Mouse (Mus musculus) megakaryocyte, embryonic 14.5 days (primary cell): ENCODE results near the gene Fam83f. TPM values are rescaled to one million over a fixed set of nuclear protein-coding genes. Genes with fewer than 3 reads are reported as not detected.

Experiments used
- H3K27me3 ChIP-seq: replicated peaks from 2 replicates; pipeline ENCODE3; 2012; ENCODE audit warnings: inconsistent platforms
- H3K36me3 ChIP-seq: replicated peaks from 2 replicates; pipeline ENCODE3; 2012; ENCODE audit warnings: low read length, inconsistent platforms, mixed read lengths
- H3K4me1 ChIP-seq: 2 replicates; pipeline ENCODE4 v1.6.1; 2012; ENCODE audit warnings: inconsistent platforms
- H3K4me3 ChIP-seq: replicated peaks from 2 replicates; pipeline ENCODE3; 2012; ENCODE audit warnings: moderate library complexity, mild to moderate bottlenecking, inconsistent platforms
- H3K9me3 ChIP-seq: 2 replicates; pipeline ENCODE4 v1.6.1; 2012; ENCODE audit warnings: inconsistent platforms
- FLI1 ChIP-seq: IDR thresholded peaks from 2 replicates; pipeline ENCODE4 v1.6.1; 2012; ENCODE audit warnings: low read length, inconsistent platforms, mixed read lengths
- GATA1 ChIP-seq: IDR thresholded peaks from 3 replicates; pipeline ENCODE4 v1.6.1; 2012; ENCODE audit warnings: mixed read lengths, low read length, inconsistent platforms, borderline replicate concordance
- polyA plus RNA-seq: library from polyadenylated mRNA; stranded (reverse); fragments of >175 nt; gene quantifications from 2 replicates; pipeline ENCODE4 v1.2.3, GENCODE M21; 2012; ENCODE audit warnings: low replicate concordance; ENCODE audit not compliant: insufficient read depth

The Fam83f gene
- polyA plus RNA-seq, 1 experiment: 0.64 TPM

DNA sequence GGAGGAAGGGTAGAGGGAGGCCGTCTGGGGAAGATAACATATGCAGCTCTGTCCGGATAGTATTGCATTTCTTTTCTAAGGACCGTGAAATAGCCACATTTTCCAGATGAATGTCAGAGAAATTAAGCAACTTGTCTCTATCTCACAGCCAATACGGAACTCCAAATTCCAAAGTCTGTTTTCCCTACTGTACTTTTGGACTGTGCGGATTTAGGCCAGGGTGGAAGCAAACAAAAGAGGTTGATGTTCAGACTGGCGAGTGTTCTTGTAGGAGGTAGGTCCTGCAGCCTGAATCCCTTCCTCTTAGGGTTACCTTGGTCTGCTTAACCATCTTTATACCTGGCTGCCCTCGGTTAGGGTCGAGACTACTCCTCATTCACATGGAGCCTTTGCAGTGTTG lies 10.7 kb downstream of the Fam83f start:
- Histone ChIP-seq H3K36me3 (no peaks in the 10 kb centered on the region), H3K4me1 (peaks cover 68% of the 10 kb centered on the region), H3K27me3 (peaks cover 67% of the 10 kb centered on the region), H3K9me3 (no peaks in the 10 kb centered on the region), H3K4me3 (no peak overlapping the region)
- TF ChIP-seq GATA1 (no peak), FLI1 (no peak)

DNA sequence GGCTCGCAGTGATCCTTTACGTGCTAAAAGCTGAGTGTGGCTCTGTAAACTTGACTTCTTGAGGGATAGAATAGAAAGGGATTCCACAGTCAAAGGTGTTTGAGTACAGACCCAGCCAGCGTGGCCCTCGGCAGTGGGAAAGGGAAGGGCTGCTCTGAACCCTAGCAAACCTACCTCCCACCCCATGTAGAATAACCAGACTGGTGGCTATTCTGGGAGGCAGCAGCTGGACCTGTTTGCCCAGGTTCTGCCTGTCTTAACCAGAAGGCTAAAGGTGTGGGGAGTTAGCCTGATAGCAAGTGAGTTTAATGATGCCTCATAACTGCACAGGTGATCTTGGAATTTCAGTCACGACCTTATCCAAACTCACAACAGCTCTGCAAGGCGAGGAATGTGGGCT lies 11.5 kb downstream of the Fam83f start:
- no peak overlapping the region for H3K4me3 ChIP-seq
- H3K36me3 ChIP-seq: no peaks in the 10 kb centered on the region
- H3K4me1 ChIP-seq: peaks cover 61% of the 10 kb centered on the region
- H3K27me3 ChIP-seq: peaks cover 67% of the 10 kb centered on the region
- no peaks in the 10 kb centered on the region for H3K9me3 ChIP-seq
- no peak for TF ChIP-seq GATA1
- no peak for TF ChIP-seq FLI1

DNA sequence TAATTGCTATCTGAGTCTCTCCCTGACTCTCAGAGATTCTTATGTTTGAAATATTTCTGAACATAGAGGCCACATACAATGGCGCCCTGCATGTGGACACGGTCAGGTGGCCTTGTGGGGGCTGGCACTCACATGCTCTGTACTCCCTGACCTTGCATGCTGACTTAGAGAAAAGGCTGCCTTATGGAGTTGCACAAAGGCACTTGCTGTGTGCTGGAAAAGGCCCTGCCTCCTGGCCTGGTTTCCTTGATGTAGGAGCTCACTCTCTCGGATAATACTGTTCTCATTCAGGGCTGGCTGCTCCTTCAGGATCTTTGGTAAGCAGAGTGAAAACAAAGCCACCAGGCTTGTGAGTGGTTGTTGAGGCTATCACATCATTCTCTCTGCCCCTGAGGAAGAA lies 12.3 kb downstream of the Fam83f start:
- peaks cover 68% of the 10 kb centered on the region for H3K27me3 ChIP-seq

DNA sequence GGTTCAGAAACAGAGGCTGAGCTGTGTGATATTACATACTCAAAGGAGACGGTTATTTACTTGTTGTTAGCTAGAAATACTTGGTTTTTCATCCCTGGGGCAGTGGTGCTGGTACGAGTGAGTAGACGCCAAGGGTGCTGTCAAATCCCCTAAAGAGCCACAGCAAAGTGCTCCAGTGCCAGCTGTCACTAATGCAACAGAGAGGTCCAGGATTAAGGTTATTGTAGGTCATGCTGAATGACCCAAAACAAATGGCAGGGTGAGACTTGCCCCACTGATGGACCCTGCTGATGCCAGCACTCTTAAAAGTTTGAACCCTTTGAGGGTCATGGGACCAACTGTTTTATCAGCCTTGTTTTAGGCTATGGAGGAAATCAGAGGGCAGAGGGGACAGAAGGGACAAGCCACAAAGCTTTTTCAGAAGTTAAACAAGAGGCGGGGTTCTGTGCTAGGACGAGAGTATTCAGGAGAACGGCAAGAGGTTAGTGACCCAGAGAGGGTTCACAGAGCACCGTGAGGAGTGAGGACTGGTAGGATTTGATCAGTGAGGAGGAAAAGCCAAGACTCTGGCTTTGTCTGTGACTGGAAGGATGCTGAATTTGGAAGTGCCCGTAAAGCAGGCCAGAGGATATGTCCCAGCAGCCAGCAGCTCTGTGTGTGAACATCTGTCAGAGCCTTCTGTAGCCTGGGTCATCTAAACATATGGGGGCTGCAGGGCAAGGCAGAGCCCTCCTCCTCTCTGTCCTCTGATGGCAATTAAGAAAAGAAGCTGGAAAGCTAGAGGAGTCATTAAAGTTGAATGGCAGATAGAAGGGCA lies 13.3 kb downstream of the Fam83f start:
- peaks cover 53% of the 10 kb centered on the region for H3K4me1 ChIP-seq
- H3K27me3 ChIP-seq: peaks cover 69% of the 10 kb centered on the region

More for the DNA sequence above, 12.3 kb downstream of the Fam83f start:
- TF ChIP-seq GATA1 (no peak), FLI1 (no peak)
- Histone ChIP-seq H3K36me3 (no peaks in the 10 kb centered on the region), H3K4me3 (no peak overlapping the region), H3K4me1 (peaks cover 61% of the 10 kb centered on the region), H3K9me3 (no peaks in the 10 kb centered on the region)

DNA sequence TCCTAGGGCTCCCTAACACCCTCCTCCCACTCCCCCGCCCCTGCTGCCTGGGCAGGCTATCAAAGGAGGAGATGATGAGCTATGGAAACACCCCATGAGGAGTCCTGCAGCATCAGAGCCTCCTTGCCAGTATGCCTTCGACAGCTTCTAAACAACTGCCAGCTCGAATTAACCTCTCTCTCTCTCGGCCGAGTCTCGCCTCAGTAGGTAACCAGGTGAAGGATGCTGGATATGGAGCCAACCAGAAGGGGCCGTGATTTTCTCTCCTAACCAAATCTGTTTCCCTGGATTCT lies 13.9 kb downstream of the Fam83f start:
- Histone ChIP-seq H3K4me1 (peaks cover 50% of the 10 kb centered on the region), H3K4me3 (no peak overlapping the region), H3K9me3 (no peaks in the 10 kb centered on the region), H3K27me3 (peaks cover 69% of the 10 kb centered on the region), H3K36me3 (no peaks in the 10 kb centered on the region)
- TF ChIP-seq GATA1 (no peak), FLI1 (no peak)

More for the DNA sequence above, 13.3 kb downstream of the Fam83f start:
- no peaks in the 10 kb centered on the region for H3K9me3 ChIP-seq
- H3K4me3 ChIP-seq: no peak overlapping the region
- TF ChIP-seq GATA1 (no peak), FLI1 (no peak)
- H3K36me3 ChIP-seq: no peaks in the 10 kb centered on the region

DNA sequence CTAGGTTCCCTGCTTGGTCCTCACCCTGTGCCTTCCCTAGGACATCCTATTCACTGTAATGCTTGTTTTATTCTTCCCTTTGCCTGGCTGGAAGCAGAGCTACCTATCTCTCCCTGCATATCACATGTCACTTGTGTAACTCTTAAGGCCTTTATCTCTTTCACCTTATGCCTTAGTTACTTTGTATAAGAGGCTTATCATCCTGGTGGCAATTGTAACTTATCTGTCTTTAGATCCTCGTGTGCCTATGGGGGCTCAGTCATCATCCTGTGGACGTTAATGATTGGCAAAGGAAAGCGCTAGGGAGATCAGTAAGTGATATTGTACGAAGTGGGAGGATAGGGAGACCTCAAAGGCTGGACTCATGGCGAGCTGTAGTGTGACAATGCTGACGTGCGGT lies 16.9 kb downstream of the Fam83f start:
- Histone ChIP-seq H3K27me3 (peaks cover 89% of the 10 kb centered on the region), H3K4me3 (no peak overlapping the region), H3K9me3 (no peaks in the 10 kb centered on the region), H3K36me3 (no peaks in the 10 kb centered on the region), H3K4me1 (peaks cover 25% of the 10 kb centered on the region)
- no peak for TF ChIP-seq GATA1
- no peak for TF ChIP-seq FLI1

DNA sequence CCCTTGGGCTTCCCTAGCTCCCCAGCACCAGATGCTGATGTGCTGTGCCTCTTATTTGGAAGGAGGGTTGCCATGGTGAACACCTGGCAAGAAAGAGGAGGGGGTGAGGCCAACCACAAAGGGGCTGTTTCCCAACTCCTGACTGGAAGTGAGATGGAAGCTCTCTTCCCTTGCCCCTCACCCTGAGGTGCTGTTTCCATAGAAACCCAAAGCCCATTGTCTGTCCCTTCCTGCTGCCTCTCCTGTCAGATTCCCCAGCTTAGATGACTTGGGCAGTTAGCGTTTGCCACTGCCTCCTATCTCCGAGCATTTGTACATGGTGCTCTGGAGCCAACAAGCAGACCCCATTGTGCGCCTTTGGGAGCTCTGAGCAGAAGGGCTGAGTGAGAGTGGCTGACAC lies 21.8 kb downstream of the Fam83f start:
- Histone ChIP-seq H3K4me3 (no peak overlapping the region), H3K9me3 (peaks cover 5% of the 10 kb centered on the region; the same call in 1 of the 2 replicates), H3K36me3 (no peaks in the 10 kb centered on the region), H3K4me1 (peaks cover 47% of the 10 kb centered on the region), H3K27me3 (peaks cover 72% of the 10 kb centered on the region)
- no peak for TF ChIP-seq FLI1
- no peak for TF ChIP-seq GATA1

DNA sequence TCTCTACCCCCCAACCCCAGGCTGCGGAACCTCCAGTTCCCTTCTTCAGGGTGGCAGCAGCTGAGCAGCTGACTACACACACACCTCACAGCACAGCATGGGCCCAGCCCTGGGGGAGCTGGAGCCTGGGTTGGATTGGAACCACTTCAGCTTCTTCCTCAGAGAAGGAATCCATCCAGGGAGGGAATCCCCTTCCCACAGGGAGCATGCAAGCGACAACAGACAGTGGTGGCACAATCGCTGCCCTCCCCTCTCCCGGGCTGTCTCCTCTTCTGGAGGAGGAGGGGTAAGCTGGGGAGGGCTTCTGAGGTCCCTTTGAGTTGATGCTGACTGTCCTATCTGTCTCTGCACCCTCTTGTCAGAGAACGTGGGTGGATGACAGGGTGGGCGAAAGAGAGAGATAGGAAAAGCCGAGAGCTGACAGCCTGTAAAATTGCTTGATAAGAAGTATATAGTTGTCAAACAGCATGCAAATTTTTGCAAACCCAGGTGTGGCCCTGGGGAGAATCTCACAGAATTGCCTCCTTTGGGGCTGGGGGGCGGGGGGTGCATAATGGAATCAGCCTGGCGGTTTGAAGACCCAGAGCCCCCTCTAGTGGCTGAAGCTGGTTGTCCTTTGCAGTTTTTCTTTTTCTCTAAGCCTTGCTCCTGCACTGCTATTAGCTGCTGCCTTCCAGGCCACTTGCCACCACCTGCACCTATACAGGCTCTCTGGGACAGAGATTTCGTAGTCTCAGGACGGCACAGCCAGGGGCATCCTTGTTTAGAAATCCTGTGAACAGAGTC lies 22.7 kb downstream of the Fam83f start:
- Histone ChIP-seq H3K27me3 (peaks cover 71% of the 10 kb centered on the region), H3K4me3 (peak overlapping the region; percentile 44), H3K9me3 (peaks cover 5% of the 10 kb centered on the region; the same call in 1 of the 2 replicates), H3K36me3 (no peaks in the 10 kb centered on the region), H3K4me1 (peaks cover 52% of the 10 kb centered on the region)
- TF ChIP-seq GATA1 (no peak), FLI1 (no peak)

DNA sequence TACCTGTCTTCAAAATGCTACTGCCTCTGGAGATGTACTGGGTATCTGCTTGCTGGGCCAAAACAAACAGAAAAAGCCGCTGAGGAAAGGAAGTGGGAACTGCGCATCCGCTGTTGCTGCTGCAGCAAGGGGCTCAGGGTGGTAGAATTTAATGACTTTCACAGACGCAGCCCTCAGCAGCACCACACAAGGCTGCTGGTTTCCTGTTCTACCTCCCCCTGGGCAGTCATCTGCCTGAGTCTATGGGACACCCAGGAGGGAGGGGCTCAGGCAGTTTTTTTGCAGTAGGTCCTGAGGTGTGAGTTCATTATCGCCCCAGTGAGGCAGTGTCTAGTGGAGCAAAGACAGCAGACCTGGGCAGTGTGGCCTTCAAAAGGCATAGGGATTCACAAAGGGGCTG lies 25.9 kb downstream of the Fam83f start:
- Histone ChIP-seq H3K36me3 (no peaks in the 10 kb centered on the region), H3K4me3 (no peak overlapping the region), H3K4me1 (peaks cover 63% of the 10 kb centered on the region), H3K27me3 (peaks cover 61% of the 10 kb centered on the region), H3K9me3 (peaks cover 5% of the 10 kb centered on the region; the same call in 1 of the 2 replicates)
- TF ChIP-seq GATA1 (no peak), FLI1 (no peak)

DNA sequence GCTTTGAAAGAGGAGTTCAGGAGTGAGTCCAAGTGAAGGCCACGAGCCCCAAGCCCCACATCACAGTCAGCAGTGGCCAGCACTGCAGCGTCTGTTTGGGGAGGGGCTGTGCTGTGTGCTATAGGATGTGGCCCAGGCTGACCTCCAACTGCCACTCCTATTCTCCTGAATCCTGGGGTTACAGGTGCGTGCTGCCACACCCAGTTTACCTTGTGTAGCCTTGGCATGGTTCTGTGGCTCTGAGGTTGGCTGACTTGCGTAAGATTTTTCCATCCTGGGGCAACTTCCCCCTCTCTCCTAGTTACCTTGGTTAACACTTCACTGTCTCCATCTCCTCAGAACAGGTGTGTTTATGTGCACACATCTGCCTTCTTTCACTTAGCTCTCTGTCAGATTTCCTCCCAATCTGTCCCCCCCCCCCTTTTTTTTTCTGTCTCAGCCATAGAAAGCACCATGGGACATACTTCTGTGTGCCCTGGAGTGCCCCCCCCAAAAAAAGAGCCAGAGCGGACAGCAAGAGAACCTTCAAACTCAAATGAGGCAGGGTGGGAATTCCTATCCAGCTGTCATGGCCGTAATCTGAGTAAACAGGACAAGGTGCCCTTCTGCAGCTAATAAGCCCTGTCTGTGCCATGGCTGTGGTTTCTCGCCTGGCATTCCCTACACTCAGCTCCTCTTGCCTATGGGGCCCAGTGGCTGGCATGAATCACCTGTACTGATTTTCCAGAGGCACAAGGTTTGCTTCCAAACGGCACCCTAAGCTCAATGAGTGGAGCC lies 30.0 kb downstream of the Fam83f start:
- Histone ChIP-seq H3K4me1 (peaks cover 59% of the 10 kb centered on the region), H3K9me3 (no peaks in the 10 kb centered on the region), H3K27me3 (peaks cover 35% of the 10 kb centered on the region), H3K36me3 (no peaks in the 10 kb centered on the region), H3K4me3 (no peak overlapping the region)
- TF ChIP-seq GATA1: no peak
- no peak for TF ChIP-seq FLI1
